Mouse (Mus musculus) limb, embryonic 10.5 days (tissue): ENCODE measurements around the gene Dock4. TPM values are rescaled to one million over a fixed set of nuclear protein-coding genes. Genes with fewer than 3 reads are reported as not detected.

Experiments
- DNase-seq: peaks from one replicate; pipeline ENCODE4 v3.0.0-alpha.2; 2017; ENCODE audit warnings: low spot score
- H3K27ac ChIP-seq: fragments of 300-500 bp; sonication (generic); 2 replicates; pipeline ENCODE4 v1.5.1; 2016; ENCODE audit warnings: mild to moderate bottlenecking
- H3K27me3 ChIP-seq: fragments of 300-500 bp; sonication (generic); 2 replicates; pipeline ENCODE4 v1.6.1; 2016; ENCODE audit warnings: low read depth, mild to moderate bottlenecking; ENCODE audit not compliant: poor library complexity, severe bottlenecking
- H3K36me3 ChIP-seq: fragments of 300-500 bp; sonication (generic); 2 replicates; pipeline ENCODE4 v1.6.1; 2016; ENCODE audit warnings: mild to moderate bottlenecking, moderate library complexity
- H3K4me1 ChIP-seq: fragments of 300-500 bp; sonication (generic); 2 replicates; pipeline ENCODE4 v1.6.1; 2016
- H3K4me3 ChIP-seq: fragments of 300-500 bp; sonication (generic); 2 replicates; pipeline ENCODE4 v1.5.1; 2016; ENCODE audit warnings: mild to moderate bottlenecking, moderate library complexity
- H3K9me3 ChIP-seq: fragments of 300-500 bp; sonication (generic); replicated peaks from 2 replicates; pipeline ENCODE4 v1.6.1; 2016; ENCODE audit warnings: mild to moderate bottlenecking
- WGBS: fragments of 180-500 bp; shearing (Covaris S2); methylation state at CpG from one replicate; pipeline ENCODE4 v1.1.7; 2016; 5-methylcytosine and 5-hydroxymethylcytosine counted together
- polyA plus RNA-seq: library from polyadenylated mRNA; unstranded; fragments of >200 nt; fragmentation: Nextera tagmentation; extraction: Ambion mirVana; gene quantifications from 2 replicates; pipeline ENCODE4 v1.2.1, GENCODE M21; 2016

Gene Dock4
- polyA plus RNA-seq, 1 experiment from 2014 or later: 18.8 TPM

GRCm38 (mm10) chr12:40818046-40818708 is 372.4 kb downstream of the Dock4 start:
- Histone ChIP-seq H3K27me3 (no peaks in the 10 kb centered on the region), H3K4me3 (no peak overlapping the region), H3K27ac (no peak overlapping the region), H3K36me3 (no peaks in the 10 kb centered on the region), H3K9me3 (no peaks in the 10 kb centered on the region), H3K4me1 (peaks cover 5% of the 10 kb centered on the region)
- WGBS: 84% methylated on average over 6 of the region's 6 CpGs
- no peak for DNase-seq

- no peak overlapping the region for H3K27ac ChIP-seq
- peaks cover 3% of the 10 kb centered on the region; the same call in 1 of the 2 replicates for H3K4me1 ChIP-seq
- H3K27me3 ChIP-seq: no peaks in the 10 kb centered on the region
- no peak overlapping the region for H3K4me3 ChIP-seq
- H3K36me3 ChIP-seq: no peaks in the 10 kb centered on the region
- DNase-seq: no peak
- WGBS: 88% methylated on average over 5 of the region's 5 CpGs
- H3K9me3 ChIP-seq: no peaks in the 10 kb centered on the region
Measured at GRCm38 (mm10) chr12:40823631-40824030, 377.9 kb downstream of the Dock4 start.

- H3K4me3 ChIP-seq: no peak overlapping the region
- no peaks in the 10 kb centered on the region for H3K9me3 ChIP-seq
- no peak for DNase-seq
- H3K36me3 ChIP-seq: no peaks in the 10 kb centered on the region
- no peaks in the 10 kb centered on the region for H3K27me3 ChIP-seq
- peaks cover 3% of the 10 kb centered on the region; the same call in 1 of the 2 replicates for H3K4me1 ChIP-seq
- no peak overlapping the region for H3K27ac ChIP-seq
- WGBS: 85% methylated on average over 2 of the region's 2 CpGs
Measured at GRCm38 (mm10) chr12:40824251-40824650, 378.5 kb downstream of the Dock4 start.

GRCm38 (mm10) chr12:40825935-40826460 is 380.2 kb downstream of the Dock4 start:
- Histone ChIP-seq H3K4me1 (peaks cover 3% of the 10 kb centered on the region; the same call in 1 of the 2 replicates), H3K9me3 (no peaks in the 10 kb centered on the region), H3K4me3 (no peak overlapping the region), H3K36me3 (no peaks in the 10 kb centered on the region), H3K27me3 (no peaks in the 10 kb centered on the region), H3K27ac (no peak overlapping the region)
- 66% methylated on average over 5 of the region's 5 CpGs for WGBS
- no peak for DNase-seq

GRCm38 (mm10) chr12:40826491-40826890 is 380.7 kb downstream of the Dock4 start:
- 7% methylated on average over 3 of the region's 3 CpGs for WGBS
- no peaks in the 10 kb centered on the region for H3K9me3 ChIP-seq
- peaks cover 3% of the 10 kb centered on the region; the same call in 1 of the 2 replicates for H3K4me1 ChIP-seq
- no peaks in the 10 kb centered on the region for H3K36me3 ChIP-seq
- H3K4me3 ChIP-seq: no peak overlapping the region
- H3K27me3 ChIP-seq: no peaks in the 10 kb centered on the region
- no peak for DNase-seq
- H3K27ac ChIP-seq: no peak overlapping the region

GRCm38 (mm10) chr12:40828025-40828424 is 382.3 kb downstream of the Dock4 start:
- Histone ChIP-seq H3K9me3 (no peaks in the 10 kb centered on the region), H3K4me3 (no peak overlapping the region), H3K36me3 (no peaks in the 10 kb centered on the region), H3K27me3 (no peaks in the 10 kb centered on the region), H3K27ac (no peak overlapping the region), H3K4me1 (peaks cover 3% of the 10 kb centered on the region; the same call in 1 of the 2 replicates)
- no peak for DNase-seq

GRCm38 (mm10) chr12:40829269-40829668 is 383.5 kb downstream of the Dock4 start:
- Histone ChIP-seq H3K4me3 (no peak overlapping the region), H3K9me3 (no peaks in the 10 kb centered on the region), H3K36me3 (0 out of 2 replicates have a peak, but pooled peaks cover 1% of the 10 kb centered on the region), H3K4me1 (peaks cover 3% of the 10 kb centered on the region; the same call in 1 of the 2 replicates), H3K27me3 (no peaks in the 10 kb centered on the region), H3K27ac (no peak overlapping the region)
- no peak for DNase-seq
- WGBS: 81% methylated on average over 1 of the region's 1 CpGs

GRCm38 (mm10) chr12:40832157-40832556 is 386.4 kb downstream of the Dock4 start:
- Histone ChIP-seq H3K36me3 (0 out of 2 replicates have a peak, but pooled peaks cover 7% of the 10 kb centered on the region), H3K27ac (no peak overlapping the region), H3K4me3 (no peak overlapping the region), H3K9me3 (no peaks in the 10 kb centered on the region), H3K27me3 (no peaks in the 10 kb centered on the region), H3K4me1 (peaks cover 4% of the 10 kb centered on the region)
- DNase-seq: no peak
- 79% methylated on average over 8 of the region's 8 CpGs for WGBS

- DNase-seq: no peak
- no peak overlapping the region for H3K4me3 ChIP-seq
- H3K9me3 ChIP-seq: no peaks in the 10 kb centered on the region
- 69% methylated on average over 6 of the region's 6 CpGs for WGBS
- 0 out of 2 replicates have a peak, but pooled peaks cover 7% of the 10 kb centered on the region for H3K36me3 ChIP-seq
- H3K27ac ChIP-seq: no peak overlapping the region
- H3K27me3 ChIP-seq: no peaks in the 10 kb centered on the region
- H3K4me1 ChIP-seq: peaks cover 5% of the 10 kb centered on the region
Measured at GRCm38 (mm10) chr12:40836924-40837323, 391.2 kb downstream of the Dock4 start.

GRCm38 (mm10) chr12:40837597-40838337 is 392.0 kb downstream of the Dock4 start:
- Histone ChIP-seq H3K27ac (no peak overlapping the region), H3K9me3 (no peaks in the 10 kb centered on the region), H3K4me3 (no peak overlapping the region), H3K36me3 (0 out of 2 replicates have a peak, but pooled peaks cover 7% of the 10 kb centered on the region), H3K27me3 (no peaks in the 10 kb centered on the region), H3K4me1 (peaks cover 5% of the 10 kb centered on the region)
- peak; percentile 79 for DNase-seq
- 6% methylated on average over 8 of the region's 8 CpGs for WGBS

- Histone ChIP-seq H3K27ac (no peak overlapping the region), H3K36me3 (0 out of 2 replicates have a peak, but pooled peaks cover 7% of the 10 kb centered on the region), H3K9me3 (no peaks in the 10 kb centered on the region), H3K4me1 (peaks cover 5% of the 10 kb centered on the region), H3K4me3 (no peak overlapping the region), H3K27me3 (no peaks in the 10 kb centered on the region)
- WGBS: 82% methylated on average over 2 of the region's 2 CpGs
- DNase-seq: no peak
Measured at GRCm38 (mm10) chr12:40838338-40838695, 392.6 kb downstream of the Dock4 start.

- H3K36me3 ChIP-seq: 0 out of 2 replicates have a peak, but pooled peaks cover 7% of the 10 kb centered on the region
- no peak overlapping the region for H3K4me3 ChIP-seq
- DNase-seq: no peak
- peaks cover 5% of the 10 kb centered on the region for H3K4me1 ChIP-seq
- H3K27ac ChIP-seq: no peak overlapping the region
- WGBS: 92% methylated on average over 5 of the region's 5 CpGs
- H3K9me3 ChIP-seq: no peaks in the 10 kb centered on the region
- no peaks in the 10 kb centered on the region for H3K27me3 ChIP-seq
Measured at GRCm38 (mm10) chr12:40838940-40839339, 393.2 kb downstream of the Dock4 start.

GRCm38 (mm10) chr12:40839817-40840216 is 394.1 kb downstream of the Dock4 start:
- peaks cover 5% of the 10 kb centered on the region for H3K4me1 ChIP-seq
- H3K27me3 ChIP-seq: no peaks in the 10 kb centered on the region
- WGBS: 75% methylated on average over 4 of the region's 4 CpGs
- H3K36me3 ChIP-seq: no peaks in the 10 kb centered on the region
- H3K27ac ChIP-seq: no peak overlapping the region
- H3K4me3 ChIP-seq: no peak overlapping the region
- H3K9me3 ChIP-seq: no peaks in the 10 kb centered on the region
- DNase-seq: no peak
